Mouse (Mus musculus) heart, embryonic 14.5 days (tissue): ENCODE data around the gene Tmem198. TPM values are rescaled to one million over a fixed set of nuclear protein-coding genes. Genes with fewer than 3 reads are reported as not detected.

ENCODE experiments used
- ATAC-seq: fragments of 200-750 bp; cut with Nextera tagmentation; 2 replicates; pipeline ENCODE4 v1.8.0; 2017; ENCODE audit warnings: low read depth, moderate TSS enrichment; ENCODE audit not compliant: insufficient number of reproducible peaks, insufficient read depth, low FRiP score
- H3K27ac ChIP-seq, 2 experiments: fragments of 200-500 bp in 1 of 2; fragments of 300-500 bp in 1 of 2; sonication (generic) in 1 of 2; replicated peaks in 1 of 2; 2 replicates each; pipeline ENCODE4 v1.5.1; 2012 to 2014; ENCODE audit warnings: low read depth in 2 of 2, low read length in 2 of 2, control low read depth in 1 of 2, mild to moderate bottlenecking in 1 of 2, mixed read lengths in 1 of 2; ENCODE audit not compliant: control insufficient read depth in 1 of 2, insufficient read depth in 1 of 2
- H3K27me3 ChIP-seq: fragments of 300-500 bp; sonication (generic); 2 replicates; pipeline ENCODE4 v1.6.1; 2014; ENCODE audit warnings: mild to moderate bottlenecking, low read length, control low read depth; ENCODE audit not compliant: control insufficient read depth, insufficient read depth
- H3K36me3 ChIP-seq: fragments of 300-500 bp; sonication (generic); 2 replicates; pipeline ENCODE4 v1.6.1; 2014; ENCODE audit warnings: mild to moderate bottlenecking, control low read depth, low read length, mixed read lengths; ENCODE audit not compliant: control insufficient read depth, insufficient read depth
- H3K4me1 ChIP-seq, 2 experiments: fragments of 200-500 bp in 1 of 2; fragments of 300-500 bp in 1 of 2; sonication (generic) in 1 of 2; 2 replicates each; pipeline ENCODE4 v1.6.1; 2012 to 2014; ENCODE audit warnings: low read length in 2 of 2, control low read depth in 1 of 2, mixed read lengths in 1 of 2; ENCODE audit not compliant: control insufficient read depth in 2 of 2, insufficient read depth in 2 of 2
- H3K4me2 ChIP-seq: fragments of 300-500 bp; sonication (generic); 2 replicates; pipeline ENCODE4 v1.6.1; 2014; ENCODE audit warnings: mild to moderate bottlenecking, low read length
- H3K4me3 ChIP-seq, 2 experiments: fragments of 200-500 bp in 1 of 2; fragments of 300-500 bp in 1 of 2; sonication (generic) in 1 of 2; 2 replicates each; pipeline ENCODE4 v1.5.1; 2012 to 2014; ENCODE audit warnings: low read length in 2 of 2, mild to moderate bottlenecking in 2 of 2, control low read depth in 1 of 2, low read depth in 1 of 2, moderate library complexity in 1 of 2; ENCODE audit not compliant: control insufficient read depth in 1 of 2, insufficient read depth in 1 of 2
- H3K9ac ChIP-seq: fragments of 300-500 bp; sonication (generic); 2 replicates; pipeline ENCODE4 v1.6.1; 2014; ENCODE audit warnings: mild to moderate bottlenecking, low read length
- H3K9me3 ChIP-seq: fragments of 300-500 bp; sonication (generic); 2 replicates; pipeline ENCODE4 v1.6.1; 2016; ENCODE audit warnings: low read length, control low read depth; ENCODE audit not compliant: control insufficient read depth
- WGBS: fragments of 180-500 bp; shearing (Covaris S2); extraction: QIAGEN DNeasy Blood & Tissue Kit; methylation state at CpG from one replicate; pipeline ENCODE4 v1.1.7; 2014; 5-methylcytosine and 5-hydroxymethylcytosine counted together
- polyA plus RNA-seq: library from polyadenylated mRNA; unstranded; fragments of >200 nt; fragmentation: Nextera tagmentation; extraction: Ambion mirVana; gene quantifications from 2 replicates; pipeline ENCODE4 v1.2.1, GENCODE M21; 2014

Tmem198 gene
- polyA plus RNA-seq, 1 experiment from 2014 or later = 0.38 TPM

- Histone ChIP-seq H3K27me3 (no peaks in the 10 kb centered on the region), H3K9me3 (no peaks in the 10 kb centered on the region), H3K27ac (peak overlapping the region; percentile 87 to 100), H3K4me1 (peaks cover 35 to 46% of the 10 kb centered on the region in 2 experiments), H3K36me3 (peaks cover 36% of the 10 kb centered on the region), H3K4me2 (peak overlapping the region; percentile 84), H3K4me3 (peak overlapping the region; percentile 77 to 93), H3K9ac (peak overlapping the region; percentile 100)
- WGBS = under 1% methylated on average over 84 of the region's 84 CpGs
- ATAC-seq = 0 out of 2 replicates have a peak, but pooled peaks have one; percentile 8
Measured at GRCm38 (mm10) chr1:75505159-75505955, 26.0 kb downstream of the Tmem198 start.

GRCm38 (mm10) chr1:75505956-75506831, 26.9 kb downstream of the Tmem198 start, which contains the start of gene Obsl1:
Obsl1 (minus strand) TSS chr1:75506452.
- Histone ChIP-seq H3K4me1 (peaks cover 40 to 54% of the 10 kb centered on the region in 2 experiments), H3K4me2 (peak within 1 kb of the TSS; percentile 84), H3K27me3 (no peaks in the 10 kb centered on the region), H3K9ac (peak within 1 kb of the TSS; percentile 100), H3K27ac (peak within 1 kb of the TSS; percentile 87 to 100), H3K9me3 (no peaks in the 10 kb centered on the region), H3K4me3 (peak within 1 kb of the TSS; percentile 77 to 93), H3K36me3 (peaks cover 28% of the 10 kb centered on the region)
- peak; percentile 92 for ATAC-seq
- under 1% methylated on average over 65 of the region's 65 CpGs for WGBS

- WGBS = 17% methylated on average over 8 of the region's 10 CpGs
- Histone ChIP-seq H3K4me3 (peak within 1 kb of the TSS; percentile 77 to 93), H3K9ac (peak within 1 kb of the TSS; percentile 100), H3K4me1 (peaks cover 48 to 62% of the 10 kb centered on the region in 2 experiments), H3K9me3 (no peaks in the 10 kb centered on the region), H3K27ac (peak within 1 kb of the TSS; percentile 87 to 100), H3K36me3 (peaks cover 19% of the 10 kb centered on the region), H3K4me2 (peak within 1 kb of the TSS; percentile 84), H3K27me3 (no peaks in the 10 kb centered on the region)
- no peak for ATAC-seq
Measured at GRCm38 (mm10) chr1:75507006-75507405, 27.7 kb downstream of the Tmem198 start, which contains the start of gene Inha. Inha (plus strand) TSS chr1:75507077.

- H3K4me2 ChIP-seq = peak overlapping the region; percentile 25; the same call in 1 of the 2 replicates
- no peak overlapping the region for H3K4me3 ChIP-seq
- H3K4me1 ChIP-seq = peaks cover 41 to 48% of the 10 kb centered on the region in 2 experiments
- no peaks in the 10 kb centered on the region for H3K27me3 ChIP-seq
- H3K9me3 ChIP-seq = no peaks in the 10 kb centered on the region
- no peaks in the 10 kb centered on the region for H3K36me3 ChIP-seq
- H3K9ac ChIP-seq = peak overlapping the region; percentile 31; the same call in 1 of the 2 replicates
- ATAC-seq = no peak
- WGBS = 47% methylated on average over 20 of the region's 20 CpGs
- peak overlapping the region; percentile 97; a peak in 3 of 4 replicates for H3K27ac ChIP-seq
Measured at GRCm38 (mm10) chr1:75509586-75509985, 30.3 kb downstream of the Tmem198 start.

GRCm38 (mm10) chr1:75510154-75510553, 30.8 kb downstream of the Tmem198 start:
- 41% methylated on average over 5 of the region's 5 CpGs for WGBS
- H3K27ac ChIP-seq = peak overlapping the region; percentile 97

GRCm38 (mm10) chr1:75511437-75512210, 32.3 kb downstream of the Tmem198 start:
- Histone ChIP-seq H3K9me3 (no peaks in the 10 kb centered on the region), H3K4me2 (peak overlapping the region; percentile 32; the same call in 1 of the 2 replicates), H3K4me1 (peaks cover 43 to 53% of the 10 kb centered on the region in 2 experiments), H3K9ac (peak overlapping the region; percentile 64), H3K27ac (peak overlapping the region; percentile 97), H3K4me3 (no peak overlapping the region), H3K36me3 (no peaks in the 10 kb centered on the region), H3K27me3 (no peaks in the 10 kb centered on the region)
- peak; percentile 44 for ATAC-seq
- 20% methylated on average over 4 of the region's 4 CpGs for WGBS

More at GRCm38 (mm10) chr1:75510154-75510553, 30.8 kb downstream of the Tmem198 start:
- Histone ChIP-seq H3K4me2 (peak overlapping the region; percentile 25; the same call in 1 of the 2 replicates), H3K9ac (peak overlapping the region; percentile 31; the same call in 1 of the 2 replicates), H3K36me3 (no peaks in the 10 kb centered on the region), H3K4me3 (no peak overlapping the region), H3K27me3 (no peaks in the 10 kb centered on the region), H3K9me3 (no peaks in the 10 kb centered on the region), H3K4me1 (peaks cover 42 to 51% of the 10 kb centered on the region in 2 experiments)
- ATAC-seq = no peak
